Mouse (Mus musculus) lung, embryonic 14.5 days (tissue): ENCODE results near the gene Rapgef2. TPM values are rescaled to one million over a fixed set of nuclear protein-coding genes. Genes with fewer than 3 reads are reported as not detected.
"Not testable (repeated sequence)": the region's sequence is repeated elsewhere in the genome, so short reads cannot be mapped to it uniquely, and the experiment has no call there.

Experiments
- ATAC-seq: fragments of 200-750 bp; cut with Nextera tagmentation; 2 replicates; pipeline ENCODE4 v1.8.0; 2017; ENCODE audit warnings: mild to moderate bottlenecking, moderate TSS enrichment, moderate library complexity; ENCODE audit not compliant: insufficient read depth
- DNase-seq: peaks from one replicate; pipeline ENCODE4 v3.0.0-alpha.2; 2015
- H3K27ac ChIP-seq: fragments of 300-500 bp; sonication (generic); 2 replicates; pipeline ENCODE4 v1.5.1; 2014; ENCODE audit warnings: low read depth, mild to moderate bottlenecking, moderate library complexity
- H3K27me3 ChIP-seq: fragments of 300-500 bp; sonication (generic); 2 replicates; pipeline ENCODE4 v1.6.1; 2014; ENCODE audit warnings: low read length, control low read depth; ENCODE audit not compliant: insufficient read depth
- H3K36me3 ChIP-seq: fragments of 300-500 bp; sonication (generic); 2 replicates; pipeline ENCODE4 v1.6.1; 2014; ENCODE audit warnings: control low read depth; ENCODE audit not compliant: insufficient read depth
- H3K4me1 ChIP-seq: fragments of 300-500 bp; sonication (generic); 2 replicates; pipeline ENCODE4 v1.6.1; 2014; ENCODE audit warnings: antibody characterized with exemption, control low read depth; ENCODE audit not compliant: insufficient read depth
- H3K4me2 ChIP-seq: fragments of 300-500 bp; sonication (generic); 2 replicates; pipeline ENCODE4 v1.6.1; 2014; ENCODE audit warnings: mild to moderate bottlenecking
- H3K4me3 ChIP-seq: fragments of 300-500 bp; sonication (generic); 2 replicates; pipeline ENCODE4 v1.5.1; 2014; ENCODE audit warnings: low read depth, low read length
- H3K9ac ChIP-seq: fragments of 300-500 bp; sonication (generic); 2 replicates; pipeline ENCODE4 v1.6.1; 2014
- H3K9me3 ChIP-seq: fragments of 300-500 bp; sonication (generic); 2 replicates; pipeline ENCODE4 v1.6.1; 2016; ENCODE audit warnings: low read depth, low read length, control low read depth
- CTCF ChIP-seq: IDR thresholded peaks from 2 replicates; pipeline ENCODE4 v1.5.1; 2016; ENCODE audit warnings: antibody characterized with exemption, low read depth
- WGBS: fragments of 180-500 bp; shearing (Covaris S2); extraction: QIAGEN DNeasy Blood & Tissue Kit; methylation state at CpG from one replicate; pipeline ENCODE4 v1.1.7; 2014; 5-methylcytosine and 5-hydroxymethylcytosine counted together
- polyA plus RNA-seq: library from polyadenylated mRNA; unstranded; fragments of >200 nt; fragmentation: Nextera tagmentation; extraction: Ambion mirVana; gene quantifications from 2 replicates; pipeline ENCODE4 v1.2.1, GENCODE M21; 2014

The Rapgef2 gene
- polyA plus RNA-seq, 1 experiment from 2014 or later, result 10.1 TPM

GRCm38 (mm10) chr3:79073541-79074244, 212.6 kb downstream of the Rapgef2 start:
- Histone ChIP-seq H3K4me2 (no peak overlapping the region), H3K9me3 (no peaks in the 10 kb centered on the region), H3K9ac (no peak overlapping the region), H3K4me1 (no peaks in the 10 kb centered on the region), H3K27me3 (no peaks in the 10 kb centered on the region), H3K4me3 (no peak overlapping the region), H3K27ac (no peak overlapping the region), H3K36me3 (peaks cover 26% of the 10 kb centered on the region)
- no peak for ATAC-seq
- WGBS, result 87% methylated on average over 13 of the region's 13 CpGs
- DNase-seq, result no peak
- TF ChIP-seq CTCF, result no peak

DNA sequence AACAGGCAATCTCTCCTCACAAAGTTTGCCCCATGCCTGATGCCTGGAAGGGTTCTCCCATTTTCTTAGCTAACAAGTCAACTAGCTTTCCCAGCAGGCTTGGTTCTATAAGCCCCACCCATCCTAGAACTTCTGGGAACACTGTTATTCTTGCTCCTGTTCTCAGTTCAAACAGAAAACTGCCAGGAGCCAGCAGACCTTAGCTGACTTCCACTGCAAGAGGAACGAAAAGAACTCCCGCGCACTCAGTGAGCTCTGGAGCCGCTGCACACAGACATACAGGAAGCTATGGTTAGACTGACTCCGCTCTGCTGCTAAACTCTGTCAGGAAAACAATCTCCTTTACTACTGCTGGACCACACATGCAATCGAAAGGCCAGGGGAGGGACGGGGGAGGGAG, 214.8 kb downstream of the Rapgef2 start:
- ATAC-seq, result no peak
- no peak overlapping the region for H3K27ac ChIP-seq

GRCm38 (mm10) chr3:79069891-79070290, 216.4 kb downstream of the Rapgef2 start:
- Histone ChIP-seq H3K36me3 (peaks cover 38% of the 10 kb centered on the region), H3K9me3 (no peaks in the 10 kb centered on the region), H3K4me1 (no peaks in the 10 kb centered on the region), H3K9ac (no peak overlapping the region), H3K4me3 (no peak overlapping the region), H3K27me3 (no peaks in the 10 kb centered on the region), H3K27ac (no peak overlapping the region), H3K4me2 (no peak overlapping the region)
- ATAC-seq (no peak), DNase-seq (no peak)
- TF ChIP-seq CTCF, result no peak
- WGBS, result 87% methylated on average over 10 of the region's 10 CpGs

More for the DNA sequence above, 214.8 kb downstream of the Rapgef2 start:
- H3K9me3 ChIP-seq, result no peaks in the 10 kb centered on the region
- DNase-seq, result peak; percentile 40
- no peaks in the 10 kb centered on the region for H3K4me1 ChIP-seq
- 47% methylated on average over 5 of the region's 7 CpGs for WGBS
- H3K9ac ChIP-seq, result no peak overlapping the region
- no peak overlapping the region for H3K4me2 ChIP-seq
- no peak for TF ChIP-seq CTCF
- peaks cover 34% of the 10 kb centered on the region for H3K36me3 ChIP-seq
- no peak overlapping the region for H3K4me3 ChIP-seq
- H3K27me3 ChIP-seq, result no peaks in the 10 kb centered on the region

DNA sequence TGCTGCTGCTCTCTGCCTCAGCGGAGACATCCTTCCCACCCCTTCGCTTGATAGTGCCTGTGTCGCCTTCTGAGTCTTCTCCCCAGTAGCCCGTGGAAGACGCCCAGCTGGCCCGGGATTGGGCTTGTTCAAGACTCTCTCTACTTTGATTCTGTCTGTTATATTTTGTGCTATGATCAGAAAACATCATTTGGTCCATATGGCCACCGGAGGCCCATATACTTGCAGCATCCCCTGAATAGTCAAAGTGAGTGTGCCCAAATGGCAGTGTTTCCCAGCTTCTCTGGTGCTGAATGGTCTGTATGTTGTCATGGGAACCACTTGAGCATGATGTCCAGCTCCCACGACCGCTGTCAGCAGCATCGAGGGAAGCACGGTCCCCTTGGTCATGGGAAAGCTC, 217.3 kb downstream of the Rapgef2 start:
- Histone ChIP-seq H3K4me1 (no peaks in the 10 kb centered on the region), H3K9ac (no peak overlapping the region), H3K27ac (no peak overlapping the region), H3K4me3 (no peak overlapping the region), H3K27me3 (no peaks in the 10 kb centered on the region), H3K9me3 (no peaks in the 10 kb centered on the region), H3K4me2 (no peak overlapping the region), H3K36me3 (peaks cover 41% of the 10 kb centered on the region)
- DNase-seq, result no peak
- TF ChIP-seq CTCF, result no peak
- ATAC-seq, result no peak
- WGBS, result 92% methylated on average over 11 of the region's 11 CpGs

DNA sequence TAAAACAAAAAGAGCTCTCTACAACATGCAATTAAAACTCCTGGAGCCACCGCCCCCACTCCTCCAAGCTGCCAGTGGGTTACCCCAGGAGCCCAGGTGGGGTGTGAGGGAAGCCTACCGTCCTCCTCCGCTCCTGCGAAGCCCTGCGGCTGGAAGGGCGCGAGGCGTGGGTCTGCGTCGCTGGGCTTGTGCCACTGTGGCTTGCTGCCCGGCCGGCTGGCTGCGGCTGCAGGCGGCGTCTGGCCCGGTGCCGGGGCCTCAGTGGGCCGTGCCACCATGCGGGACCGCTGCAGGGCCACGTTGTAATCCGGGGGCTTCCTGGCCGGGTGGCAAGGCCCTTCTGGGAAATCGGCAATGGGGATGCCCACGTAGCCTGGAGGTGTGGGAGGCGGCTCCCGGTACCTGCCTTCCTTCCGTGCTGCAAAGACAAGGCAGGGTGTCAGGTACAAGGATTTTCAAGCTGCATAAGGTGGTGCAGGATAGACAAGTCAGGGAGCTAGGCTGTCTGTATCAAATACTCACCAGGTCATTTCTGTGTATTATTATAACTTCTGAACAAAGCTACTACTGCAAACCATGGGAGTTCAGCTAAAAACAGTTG, 219.8 kb downstream of the Rapgef2 start:
- no peak for TF ChIP-seq CTCF
- 90% methylated on average over 28 of the region's 28 CpGs for WGBS

DNA sequence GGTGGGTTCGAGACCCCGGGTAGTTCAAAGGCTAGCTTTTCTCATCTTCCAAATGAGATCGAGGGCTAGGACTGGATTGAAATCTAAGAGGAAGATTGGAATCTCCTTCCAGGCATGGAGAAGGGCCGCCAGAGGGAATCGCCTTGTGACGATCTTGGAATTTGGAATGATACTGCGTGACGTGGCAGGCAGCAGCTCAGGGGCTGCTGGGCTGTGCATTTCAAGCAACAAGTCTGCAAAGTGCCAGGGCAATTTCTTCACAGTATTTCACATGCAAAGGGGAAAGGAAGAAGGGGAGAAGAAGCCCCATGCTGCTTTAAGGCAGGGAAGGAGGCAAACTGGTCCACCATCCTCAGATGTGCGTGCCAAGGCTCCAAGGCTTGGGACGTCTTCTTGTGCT, 222.2 kb downstream of the Rapgef2 start:
- no peaks in the 10 kb centered on the region for H3K27me3 ChIP-seq
- no peak overlapping the region for H3K27ac ChIP-seq
- H3K4me1 ChIP-seq, result no peaks in the 10 kb centered on the region
- H3K36me3 ChIP-seq, result peaks cover 50% of the 10 kb centered on the region
- H3K4me3 ChIP-seq, result no peak overlapping the region
- no peaks in the 10 kb centered on the region for H3K9me3 ChIP-seq
- WGBS, result 84% methylated on average over 10 of the region's 10 CpGs
- DNase-seq (no peak), ATAC-seq (no peak)
- no peak overlapping the region for H3K9ac ChIP-seq
- no peak for TF ChIP-seq CTCF
- no peak overlapping the region for H3K4me2 ChIP-seq

More for the DNA sequence above, 219.8 kb downstream of the Rapgef2 start:
- H3K27ac ChIP-seq, result no peak overlapping the region
- H3K27me3 ChIP-seq, result no peaks in the 10 kb centered on the region
- H3K9me3 ChIP-seq, result no peaks in the 10 kb centered on the region
- H3K4me3 ChIP-seq, result no peak overlapping the region
- ATAC-seq (no peak), DNase-seq (no peak)
- no peak overlapping the region for H3K4me2 ChIP-seq
- H3K4me1 ChIP-seq, result no peaks in the 10 kb centered on the region
- peaks cover 50% of the 10 kb centered on the region for H3K36me3 ChIP-seq
- no peak overlapping the region for H3K9ac ChIP-seq

DNA sequence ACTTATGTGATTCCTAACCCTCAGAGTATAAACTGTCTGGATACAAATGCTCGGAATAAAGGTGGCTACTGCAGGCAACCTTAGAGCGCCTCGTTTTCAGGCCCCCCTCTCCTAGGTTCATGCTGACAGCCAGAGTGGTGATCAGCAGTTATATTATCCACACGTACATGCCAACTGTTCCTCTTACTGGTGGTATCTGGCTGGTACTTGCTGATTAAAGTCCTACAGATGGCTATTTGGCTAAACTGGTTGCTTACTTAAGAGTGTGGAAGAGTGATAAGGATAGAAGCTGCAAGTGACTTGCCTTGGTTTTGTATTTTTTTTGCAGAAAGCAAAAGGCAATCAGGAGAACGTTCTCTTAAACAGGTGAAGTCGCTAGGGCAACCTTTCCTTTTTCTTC, 224.9 kb downstream of the Rapgef2 start:
- no peak overlapping the region for H3K4me2 ChIP-seq
- no peak for TF ChIP-seq CTCF
- whole genome bisulfite sequencing, result 77% methylated on average over 6 of the region's 6 CpGs
- ATAC-seq, result no peak
- H3K9ac ChIP-seq, result no peak overlapping the region
- H3K9me3 ChIP-seq, result no peaks in the 10 kb centered on the region
- no peaks in the 10 kb centered on the region for H3K27me3 ChIP-seq
- no peak for DNase-seq
- H3K4me3 ChIP-seq, result no peak overlapping the region
- H3K27ac ChIP-seq, result no peak overlapping the region
- no peaks in the 10 kb centered on the region for H3K4me1 ChIP-seq
- peaks cover 32% of the 10 kb centered on the region for H3K36me3 ChIP-seq

GRCm38 (mm10) chr3:79058491-79058890, 227.8 kb downstream of the Rapgef2 start:
- H3K4me2 ChIP-seq, H3K9me3 ChIP-seq, ATAC-seq, H3K4me3 ChIP-seq, H3K9ac ChIP-seq, H3K27ac ChIP-seq, H3K4me1 ChIP-seq, DNase-seq, H3K27me3 ChIP-seq: not testable (repeated sequence)
- WGBS, result 84% methylated on average over 2 of the region's 2 CpGs
- peaks cover 12% of the 10 kb centered on the region; the same call in 1 of the 2 replicates for H3K36me3 ChIP-seq
